Mouse (Mus musculus) cerebral cortex, adult 2 months (tissue): ENCODE measurements around the gene Cnp.

ENCODE experiments used
- WGBS: fragments of 180-500 bp; shearing (Covaris S2); methylation state at CpG from one replicate; pipeline ENCODE4 v1.1.7; 2018; 5-methylcytosine and 5-hydroxymethylcytosine counted together

The Cnp gene

DNA sequence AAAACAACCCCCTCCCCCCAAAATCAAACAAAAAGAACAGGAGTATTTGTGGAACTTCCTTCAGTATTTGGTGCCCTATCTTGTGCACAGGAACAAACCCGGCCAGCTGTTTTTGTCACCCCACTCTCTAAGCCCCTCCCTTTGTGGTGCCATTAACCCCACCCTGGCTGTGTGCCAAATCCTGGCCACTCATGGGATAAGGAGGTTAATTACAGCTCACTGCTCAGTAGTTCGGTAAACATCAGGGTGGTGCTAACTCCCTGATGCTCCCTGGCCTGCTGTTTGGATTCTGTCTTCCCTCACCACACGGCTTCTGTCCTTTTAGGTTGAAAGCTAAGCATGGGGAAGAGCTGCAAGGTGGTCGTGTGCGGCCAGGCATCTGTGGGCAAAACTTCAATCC is 49.2 kb downstream of the Cnp start:
- 47% methylated on average over 5 of the region's 5 CpGs for WGBS

DNA sequence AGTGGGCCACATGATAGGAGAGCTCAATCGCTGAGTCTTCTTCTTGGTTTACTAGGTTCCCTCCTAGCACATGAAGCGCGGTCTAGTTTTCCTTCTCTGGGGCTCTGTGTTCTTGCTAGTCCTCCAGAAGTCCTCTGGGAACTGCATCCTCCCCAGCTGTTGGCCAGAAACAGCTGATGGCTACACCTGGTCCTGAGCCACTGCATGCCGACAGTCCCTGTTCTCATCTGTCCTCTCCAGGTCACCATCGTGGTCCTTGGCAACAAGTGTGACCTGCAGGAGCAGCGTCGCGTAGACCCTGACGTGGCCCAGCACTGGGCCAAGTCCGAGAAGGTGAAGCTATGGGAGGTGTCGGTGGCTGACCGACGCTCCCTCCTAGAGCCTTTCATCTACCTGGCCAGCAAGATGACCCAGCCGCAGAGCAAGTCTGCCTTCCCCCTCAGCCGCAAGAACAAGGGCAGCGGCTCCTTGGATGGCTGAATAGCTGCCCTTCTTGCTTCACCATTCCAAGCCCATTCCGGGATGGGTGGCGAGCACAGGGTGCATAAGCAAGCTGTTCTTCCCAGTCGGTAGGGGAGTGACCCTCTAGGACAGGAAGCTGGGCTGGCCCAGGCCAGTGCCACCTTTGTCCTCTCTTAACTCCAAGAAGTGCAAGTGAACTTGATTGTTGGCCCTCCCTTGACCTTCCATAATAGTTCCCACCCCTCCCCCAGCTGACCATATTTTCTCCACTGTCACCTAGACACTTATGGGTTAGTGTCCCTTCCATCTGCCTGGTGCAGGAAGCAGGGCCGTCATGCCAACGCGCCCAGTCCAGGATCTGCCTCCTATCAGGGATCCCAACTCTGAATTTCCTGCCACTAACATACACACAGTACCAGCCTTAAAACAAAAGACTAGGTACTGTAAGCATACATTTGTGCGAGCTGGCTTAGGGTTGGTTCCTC is 51.3 kb downstream of the Cnp start:
- WGBS, result 92% methylated on average over 23 of the region's 23 CpGs

DNA sequence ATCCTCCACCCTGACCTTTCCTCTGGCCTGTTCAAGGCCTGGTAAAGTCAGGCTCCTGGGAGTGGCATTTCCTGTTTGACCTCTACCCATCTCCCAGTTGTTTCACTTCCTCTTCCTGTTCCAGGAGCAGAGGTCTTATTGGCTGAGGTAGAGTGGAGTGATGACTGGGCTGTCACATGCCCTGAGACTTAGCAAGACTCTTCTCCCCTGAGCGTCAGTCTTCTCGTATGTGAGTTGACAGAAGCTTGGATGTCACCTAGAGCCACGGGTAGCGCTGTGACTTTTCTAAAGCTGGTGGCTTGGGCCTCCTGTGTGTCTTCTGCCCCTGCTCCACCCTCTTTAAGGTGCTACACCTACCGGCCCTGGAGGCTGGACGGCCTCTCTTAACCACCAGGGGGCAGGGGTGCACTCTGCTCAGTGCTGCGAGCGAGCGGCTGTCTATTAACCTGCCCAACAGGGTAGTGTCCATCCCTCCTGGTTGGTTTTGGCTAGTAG is 52.0 kb downstream of the Cnp start:
- WGBS, result 29% methylated on average over 9 of the region's 9 CpGs

DNA sequence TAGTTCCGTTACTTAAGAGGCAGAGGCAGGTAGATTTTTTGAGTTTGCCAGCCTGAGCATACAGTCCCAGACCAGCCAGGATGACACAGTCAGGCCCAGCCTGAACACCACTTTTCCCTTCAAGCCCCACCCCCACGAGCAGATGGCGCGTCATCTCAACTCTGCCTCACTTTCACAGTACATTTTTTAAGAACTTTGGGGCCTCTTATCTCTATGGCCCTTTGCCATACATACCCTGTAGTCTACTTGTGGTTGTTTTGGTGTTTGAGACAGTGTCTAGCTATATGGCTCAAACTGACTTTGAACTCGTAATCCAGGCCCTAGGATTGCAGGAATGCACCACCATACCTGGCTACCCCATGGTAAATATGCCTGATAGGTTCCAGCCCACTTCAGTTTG is 53.4 kb downstream of the Cnp start:
- WGBS, result 86% methylated on average over 5 of the region's 5 CpGs

DNA sequence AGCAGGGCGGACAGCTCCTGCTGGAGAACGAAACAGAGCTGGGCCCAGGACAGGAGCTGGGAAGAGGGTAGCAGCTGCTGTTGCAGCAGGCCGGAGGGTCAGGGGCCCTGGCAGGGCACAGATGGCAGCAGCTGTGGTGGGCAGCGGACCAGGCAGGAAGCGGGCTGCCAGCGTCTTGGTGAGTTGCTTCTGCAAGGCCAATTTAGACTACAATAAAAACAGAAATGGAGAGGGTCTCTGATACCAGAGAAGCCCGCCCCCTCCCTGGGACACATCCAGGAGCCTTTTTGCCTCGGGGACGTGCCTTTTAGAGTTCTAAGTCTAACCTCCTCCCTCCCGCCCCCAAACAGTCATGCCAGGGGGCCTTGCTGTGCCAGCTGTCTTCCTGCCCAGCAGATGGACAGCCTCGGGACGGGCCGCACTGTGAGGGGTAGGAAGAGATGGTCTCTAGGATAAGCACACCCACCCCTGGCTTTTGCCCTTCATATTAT is 54.2 kb downstream of the Cnp start:
- WGBS, result 35% methylated on average over 13 of the region's 13 CpGs

DNA sequence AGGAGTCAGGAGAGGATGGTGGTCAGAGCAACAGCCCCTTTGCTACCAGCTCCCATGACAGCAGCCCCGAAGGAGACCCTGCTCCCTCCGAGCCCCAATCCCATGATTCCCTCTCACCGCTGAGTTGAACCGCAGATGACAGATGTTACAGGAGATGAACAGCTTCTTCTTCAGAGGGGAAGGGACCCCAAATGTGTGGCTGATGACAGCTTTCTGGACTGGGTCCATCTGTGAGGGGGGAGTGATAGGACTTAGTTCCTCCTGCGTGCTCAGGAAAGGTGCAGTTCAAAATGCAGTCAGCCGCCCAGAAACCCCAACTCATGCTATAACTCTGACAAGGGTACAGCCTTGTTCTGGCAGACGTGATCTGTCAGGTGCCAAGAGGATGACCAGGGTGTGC is 59.8 kb downstream of the Cnp start:
- WGBS, result 85% methylated on average over 7 of the region's 7 CpGs

DNA sequence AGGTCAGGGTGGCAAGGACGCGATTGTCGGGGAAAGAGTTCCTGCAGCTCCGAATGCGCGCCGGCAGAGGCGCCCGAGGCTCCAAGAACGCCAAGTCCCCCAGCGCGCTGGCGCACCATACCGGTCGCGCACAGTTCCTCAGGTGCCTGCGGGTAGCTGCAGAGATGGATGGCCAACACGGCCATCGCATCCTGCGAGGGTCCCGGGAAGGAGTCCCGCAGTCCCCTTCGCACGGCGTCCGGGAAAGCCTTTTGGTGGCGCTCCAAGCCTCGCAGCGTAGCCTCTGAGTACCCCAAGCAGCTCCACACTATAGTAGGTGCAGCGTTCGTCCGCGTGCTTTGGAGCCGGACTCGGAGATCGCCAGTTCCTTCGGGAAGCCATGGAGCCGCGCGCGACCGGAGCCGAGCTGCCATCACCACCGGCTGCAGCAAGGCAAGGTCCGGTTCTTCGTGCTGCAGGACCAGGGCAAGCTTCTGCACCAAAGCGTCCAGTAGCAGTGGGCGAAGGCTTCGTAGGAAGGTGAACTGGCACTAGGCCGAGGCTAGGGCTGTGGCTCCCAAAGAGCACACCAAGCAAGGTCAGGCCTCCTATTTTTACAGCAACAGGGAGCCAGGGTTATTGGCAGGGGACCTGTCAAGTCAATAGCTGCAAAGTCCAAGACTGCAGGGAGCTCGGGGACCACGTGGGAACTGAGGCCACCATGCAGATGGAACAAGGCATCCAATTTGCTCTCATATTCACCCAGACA is 65.6 kb downstream of the Cnp start:
- 6% methylated on average over 52 of the region's 52 CpGs for WGBS
